Mouse (Mus musculus) cerebellum, adult 11 months (tissue): ENCODE data around the gene 4833420G17Rik.
"Not testable (repeated sequence)": the region's sequence is repeated elsewhere in the genome, so short reads cannot be mapped to it uniquely, and the experiment has no call there.

ENCODE experiments used
- DNase-seq: peaks from one replicate; pipeline ENCODE4 v3.0.0; 2022

Gene 4833420G17Rik

DNA sequence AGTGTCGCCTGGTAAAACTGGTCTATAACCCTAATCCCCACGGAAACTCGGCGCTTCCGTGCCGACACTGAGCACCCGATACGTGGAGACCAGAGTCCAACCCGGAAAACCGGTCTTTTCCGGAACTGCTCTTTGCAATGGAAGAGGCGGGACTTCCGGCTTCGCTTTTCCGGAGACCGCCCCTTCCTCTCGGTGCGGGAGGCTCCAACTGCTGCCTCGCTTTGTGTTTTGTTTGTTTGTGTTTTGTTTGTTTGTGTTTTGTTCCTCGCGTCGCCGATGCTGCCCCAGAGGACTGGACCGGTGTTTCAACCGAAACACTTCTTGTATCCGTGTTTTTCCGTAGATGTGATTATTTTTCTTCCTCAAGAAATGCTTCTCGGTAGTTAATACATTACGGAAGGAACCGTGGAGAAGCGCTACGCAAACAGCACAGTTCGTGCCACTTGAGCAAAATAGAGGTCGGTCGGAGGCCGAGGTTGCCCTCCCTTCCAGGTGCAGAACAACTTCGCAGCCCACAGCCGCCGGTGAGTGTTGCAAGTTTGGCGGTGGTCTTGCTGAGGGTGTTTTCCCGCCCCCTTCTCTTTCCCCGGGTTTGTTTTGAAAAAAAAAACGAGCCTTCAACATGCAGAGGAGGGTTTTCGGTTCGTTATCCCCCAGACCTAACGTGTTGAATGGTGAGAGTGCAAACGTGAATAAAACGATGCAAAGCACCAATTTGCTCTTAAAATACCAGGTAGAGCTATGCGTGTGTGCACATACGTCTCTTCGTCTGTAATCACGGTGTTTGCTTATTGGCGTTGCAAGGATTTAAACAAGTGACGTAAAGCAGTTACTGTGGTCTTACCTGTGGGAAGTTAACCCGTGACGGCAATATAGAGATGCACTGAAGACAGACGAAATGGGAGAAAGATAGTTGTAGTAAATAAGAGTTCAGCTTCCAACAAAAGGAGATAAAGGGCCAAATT lies at the start of gene 4833420G17Rik:
4833420G17Rik (plus strand) TSS at position 173 of the 965 bp plus-strand sequence.
- peak; percentile 80 for DNase-seq

DNA sequence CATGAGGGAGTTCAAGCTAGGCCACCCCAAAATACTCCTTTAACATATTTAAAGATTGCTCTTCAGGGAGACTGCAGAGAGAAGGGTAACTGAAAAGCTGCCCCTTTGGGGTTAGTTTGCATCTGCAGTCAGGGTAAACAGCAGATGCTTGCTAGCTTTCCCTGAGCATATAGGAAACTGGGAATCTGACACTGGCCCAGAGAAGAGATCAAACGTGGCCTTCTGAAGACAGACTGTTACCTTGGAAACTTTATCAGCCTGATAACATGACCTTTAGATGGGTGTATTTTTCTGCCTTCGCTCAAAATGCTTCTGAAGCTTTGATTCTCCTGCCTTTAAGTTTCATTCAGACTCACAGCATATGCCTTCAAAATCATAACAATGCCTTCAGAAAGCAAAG lies 49.5 kb upstream of the 4833420G17Rik start:
- no peak for DNase-seq

DNA sequence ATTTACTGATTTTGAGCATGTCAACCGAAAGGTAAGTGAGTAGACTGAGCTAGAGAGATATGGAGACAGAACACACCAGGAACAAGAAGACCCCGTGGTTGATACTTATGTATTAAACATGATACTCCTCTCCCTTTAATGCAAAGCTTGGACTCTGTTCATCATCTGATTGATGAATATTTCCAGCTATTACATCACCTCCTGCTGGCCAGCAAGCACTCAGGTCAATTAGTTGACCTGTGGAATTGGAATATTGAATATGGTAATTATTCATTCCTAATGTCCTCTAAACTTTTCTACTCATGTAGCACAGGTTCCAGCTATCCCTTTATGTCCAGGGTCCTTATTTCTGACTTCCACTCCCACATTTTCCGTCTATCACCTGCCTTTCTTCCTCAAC lies 44.1 kb upstream of the 4833420G17Rik start:
- DNase-seq: no peak

DNA sequence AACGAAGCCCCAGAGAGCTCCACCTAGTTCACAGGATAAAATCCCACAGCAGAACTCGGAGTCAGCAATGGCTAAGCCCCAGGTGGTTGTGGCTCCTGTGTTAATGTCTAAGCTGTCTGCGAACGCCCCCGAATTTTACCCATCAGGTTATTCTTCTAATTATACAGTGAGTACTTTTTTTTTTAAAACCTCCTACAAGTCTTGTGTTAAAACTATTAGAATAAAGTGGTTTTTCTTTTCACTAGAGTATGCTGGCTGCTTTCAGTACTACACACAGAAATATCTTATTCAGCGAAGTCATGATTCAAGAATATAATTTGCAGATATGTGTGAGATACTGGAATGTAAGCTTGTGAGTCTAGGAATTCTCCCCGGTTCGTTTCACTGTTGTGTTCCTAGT lies 32.4 kb upstream of the 4833420G17Rik start:
- DNase-seq: no peak

DNA sequence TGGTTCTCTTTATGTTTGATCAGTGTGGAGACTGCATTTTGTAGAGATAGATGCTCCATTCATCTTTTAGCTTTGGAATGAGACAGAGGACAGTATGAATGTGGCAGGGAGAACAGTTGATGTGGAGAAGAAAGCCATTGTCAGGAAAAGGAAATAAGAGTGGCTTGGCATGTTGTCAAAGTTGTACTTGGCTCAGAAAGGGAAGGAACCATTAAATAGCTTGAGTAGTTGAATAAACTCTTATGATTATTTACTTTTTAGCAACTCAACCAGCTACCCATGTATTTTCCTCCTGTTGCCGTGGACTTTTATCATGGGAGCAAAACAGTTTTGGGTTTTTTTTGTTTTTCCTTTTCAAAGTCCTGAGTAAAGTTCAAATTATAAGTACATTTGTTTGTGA lies 30.5 kb upstream of the 4833420G17Rik start:
- DNase-seq: no peak

DNA sequence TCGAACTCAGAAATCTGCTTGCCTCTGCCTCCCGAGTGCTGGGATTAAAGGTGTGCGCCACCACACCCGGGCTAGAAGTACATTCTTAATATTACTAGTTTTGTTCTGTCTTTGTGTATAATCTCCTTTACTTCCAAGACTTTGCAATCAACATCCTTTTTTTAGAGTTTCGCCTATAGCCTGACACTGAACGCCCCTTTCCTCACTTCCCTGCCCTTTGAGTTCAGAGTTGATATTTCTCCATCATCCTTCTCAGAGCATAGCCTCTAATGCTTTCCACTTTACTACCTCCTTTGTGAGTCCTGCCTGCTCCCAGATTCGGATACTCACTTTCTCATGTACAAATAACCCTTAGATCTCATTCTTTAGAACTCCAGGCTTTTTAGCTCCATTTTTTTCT lies 28.2 kb upstream of the 4833420G17Rik start:
- no peak for DNase-seq

DNA sequence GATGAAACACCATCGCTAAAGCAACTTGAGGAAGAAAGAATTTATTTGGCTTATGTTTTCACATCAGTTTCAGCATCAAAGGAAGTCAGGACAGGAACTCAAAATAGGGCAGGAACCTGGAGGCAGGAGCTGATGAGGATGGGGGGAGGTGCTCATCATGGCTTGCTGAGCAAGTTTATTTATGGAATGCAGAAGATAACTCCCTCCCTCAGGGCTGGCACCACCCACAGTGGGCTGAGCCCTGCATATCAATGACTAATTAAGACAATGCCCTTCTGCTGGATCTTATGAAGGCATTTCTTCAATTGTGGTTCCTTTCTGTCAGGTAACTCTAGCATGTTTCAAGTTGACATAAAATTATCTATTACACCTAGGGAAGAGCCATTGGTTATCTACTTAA lies 20.3 kb upstream of the 4833420G17Rik start:
- no peak for DNase-seq

DNA sequence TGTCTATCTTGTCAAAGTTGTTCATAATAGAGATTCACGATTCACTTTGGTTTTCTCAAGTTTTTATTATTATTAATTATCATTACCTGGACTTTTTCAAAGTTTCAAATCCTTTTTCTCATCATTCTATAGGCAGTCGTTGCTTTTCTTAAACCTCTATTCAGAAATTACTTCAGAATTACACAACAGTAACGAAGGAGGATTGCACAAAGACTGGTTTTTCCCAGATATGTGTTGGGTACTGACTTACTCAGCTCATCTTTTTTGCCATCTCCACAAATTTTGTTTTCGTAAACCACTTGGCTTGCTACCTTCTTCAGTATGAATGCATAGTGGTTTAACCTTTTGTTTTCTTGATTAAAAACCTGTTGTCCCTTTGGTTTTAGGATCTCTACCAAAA lies 9.0 kb upstream of the 4833420G17Rik start:
- DNase-seq: no peak

DNA sequence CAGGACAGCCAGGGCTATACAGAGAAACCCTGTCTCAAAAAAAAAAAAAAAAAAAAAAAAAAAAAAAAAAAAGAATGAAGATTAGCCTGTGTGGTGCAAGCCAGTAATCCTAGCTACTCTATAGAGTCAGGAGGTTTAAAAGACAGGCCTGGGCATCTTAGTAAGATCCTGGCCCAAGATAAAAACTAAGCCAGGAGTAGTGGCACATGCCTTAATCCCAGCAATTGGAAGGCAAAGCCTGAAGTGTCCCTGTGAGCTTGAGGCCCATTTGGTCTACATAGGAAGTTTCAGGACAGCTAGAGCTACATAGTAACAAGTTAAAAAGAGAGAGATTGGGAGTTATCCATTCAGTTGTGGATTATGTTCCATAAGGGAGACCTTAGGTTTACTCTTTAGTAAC lies 7.5 kb upstream of the 4833420G17Rik start:
- no peak for DNase-seq

DNA sequence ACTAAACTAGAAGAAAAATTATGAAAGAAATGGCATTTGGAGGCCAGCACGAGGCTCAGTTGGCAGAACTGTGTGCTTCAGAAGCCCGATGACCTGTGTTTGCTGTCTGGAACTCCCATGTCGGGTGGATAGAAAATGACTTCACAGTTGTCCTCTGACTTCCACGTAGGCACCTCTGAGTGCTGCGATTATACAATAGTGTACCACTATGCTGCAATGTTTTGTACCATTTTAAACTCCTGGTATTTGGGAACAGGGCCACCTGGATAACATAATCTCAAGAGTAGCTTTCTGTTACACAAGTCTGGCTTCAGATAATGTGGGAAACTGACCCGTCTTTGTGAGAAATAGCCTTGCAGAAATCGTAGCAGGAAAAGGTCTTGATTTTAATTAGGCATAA lies 6.2 kb upstream of the 4833420G17Rik start:
- no peak for DNase-seq

DNA sequence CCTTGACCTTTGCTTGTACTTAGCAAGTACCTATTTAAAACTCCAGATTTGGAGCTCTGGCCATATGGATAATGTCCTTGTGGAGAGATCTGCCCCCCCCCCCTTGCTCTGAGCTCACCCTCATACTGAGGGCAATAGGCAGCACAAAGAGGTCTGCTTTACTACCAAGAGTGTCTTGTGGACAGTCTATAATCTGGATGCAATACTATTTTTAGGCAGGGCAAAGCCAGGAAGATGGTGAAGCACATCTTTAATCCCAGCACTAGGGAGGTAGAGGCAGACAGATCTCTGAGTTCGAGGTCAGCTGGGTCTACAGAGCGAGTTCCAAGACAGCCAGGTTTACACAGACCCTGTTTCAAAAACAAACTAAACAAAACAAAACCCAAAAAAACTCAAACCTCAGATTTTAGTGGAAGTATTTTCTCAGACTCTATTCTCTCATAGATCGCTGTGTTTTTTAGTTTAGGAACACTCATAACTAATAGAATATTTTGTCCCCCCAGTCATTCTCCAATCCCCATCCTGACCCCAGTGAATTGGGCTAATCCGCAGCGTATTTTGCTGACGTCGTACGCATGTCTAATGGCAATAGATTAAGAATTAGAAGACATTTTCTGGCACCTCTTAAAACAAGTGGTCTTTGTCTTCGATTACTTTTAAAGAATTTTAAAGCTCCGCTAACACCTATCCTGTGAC lies 520 bp upstream of the 4833420G17Rik start:
- no peak for DNase-seq

DNA sequence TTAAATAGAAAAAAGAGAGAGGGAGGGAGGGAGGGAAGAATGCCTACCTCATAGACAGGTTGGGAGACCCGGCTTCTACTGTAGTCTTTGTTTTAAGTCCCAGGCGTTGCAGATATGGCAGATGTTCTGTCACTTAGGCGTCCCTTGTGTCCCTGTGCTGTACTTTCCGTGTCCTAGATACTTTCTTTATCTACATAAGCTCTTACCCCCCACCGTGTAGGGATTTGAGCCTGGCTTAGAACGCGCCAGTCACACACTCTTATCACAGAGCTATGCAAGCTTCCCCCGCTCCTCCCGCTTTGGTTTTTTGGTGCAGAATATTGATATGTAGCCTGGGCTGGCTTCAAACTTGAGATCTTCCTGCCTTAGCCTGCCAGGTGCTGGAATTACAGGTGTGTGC lies 14.1 kb downstream of the 4833420G17Rik start:
- no peak for DNase-seq

DNA sequence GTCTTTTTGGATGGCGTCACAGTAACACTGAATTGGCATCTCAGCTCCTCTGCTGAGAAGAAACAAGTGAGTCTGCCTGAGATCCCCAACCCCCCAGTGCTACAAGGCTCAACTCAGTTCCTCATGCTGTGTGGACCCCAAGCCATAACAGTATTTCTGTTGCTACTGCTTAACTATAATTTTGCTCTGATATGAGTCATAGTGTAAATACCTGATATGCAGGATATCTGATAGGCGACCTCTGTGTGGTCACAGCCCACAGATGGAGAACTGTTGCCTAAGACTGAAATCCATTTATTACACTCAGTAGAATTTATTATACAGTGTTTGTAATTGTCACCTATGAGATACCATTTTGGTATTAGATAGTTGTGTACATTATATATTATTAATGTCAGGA lies 15.2 kb downstream of the 4833420G17Rik start:
- no peak for DNase-seq

DNA sequence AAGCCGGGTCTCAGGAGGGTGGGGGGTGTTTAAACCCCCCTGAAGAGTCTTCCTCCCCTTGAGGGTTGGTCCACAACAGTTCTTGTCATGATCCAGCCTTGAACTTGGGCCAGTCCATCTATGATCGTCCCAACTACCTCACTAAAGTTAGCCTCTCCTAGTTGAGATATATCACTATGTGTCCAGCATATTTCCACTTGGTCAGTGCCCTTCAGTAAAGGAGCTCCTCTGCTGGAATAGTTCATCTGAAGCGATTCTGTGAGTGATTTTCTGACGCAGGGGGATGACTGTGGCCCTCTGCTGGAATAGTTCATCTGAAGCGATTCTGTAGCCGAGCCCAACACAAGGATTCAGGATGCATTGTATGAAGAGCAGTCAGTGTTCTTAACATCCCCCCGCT lies 24.8 kb downstream of the 4833420G17Rik start:
- peak; percentile 14 for DNase-seq

DNA sequence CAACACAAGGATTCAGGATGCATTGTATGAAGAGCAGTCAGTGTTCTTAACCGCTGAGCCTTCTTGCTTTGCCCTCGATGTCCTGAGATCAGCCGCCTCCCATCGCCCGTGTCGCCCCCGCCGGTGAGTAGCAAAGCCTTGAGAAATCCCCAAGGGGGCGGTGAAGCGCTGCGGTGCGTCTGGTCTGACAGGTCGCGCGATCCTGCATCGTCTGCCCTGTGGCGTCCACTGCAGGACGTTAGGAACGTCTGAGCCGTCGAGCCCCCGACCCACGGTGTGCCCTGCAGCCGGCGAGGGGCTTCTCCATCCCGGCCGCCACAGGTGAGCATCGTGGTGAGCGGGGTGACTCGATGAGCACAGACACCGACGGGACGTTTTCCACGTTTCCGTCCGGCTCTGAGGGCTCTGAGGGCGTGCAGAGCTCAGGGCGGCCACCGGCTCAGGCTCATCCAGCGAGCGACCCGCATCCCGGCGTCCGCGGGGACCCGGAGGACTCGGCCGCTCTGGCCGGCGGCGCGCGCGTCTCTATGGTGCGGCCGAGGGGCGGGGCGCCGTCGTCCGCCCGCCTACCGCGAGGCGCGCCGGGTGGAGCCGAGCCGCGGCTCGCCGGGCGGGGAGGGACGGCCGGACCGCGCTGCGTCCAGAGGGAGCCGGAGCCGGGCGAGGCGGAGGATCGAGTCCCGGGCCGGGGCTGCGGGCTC lies 25.5 kb downstream of the 4833420G17Rik start, which contains the start of the genes Tmem267 and 3110070M22Rik:
Tmem267 (plus strand) TSS at position 160 of the 701 bp plus-strand sequence.
3110070M22Rik (minus strand) TSS at position 504 of the 701 bp plus-strand sequence.
- peak; percentile 86 for DNase-seq

DNA sequence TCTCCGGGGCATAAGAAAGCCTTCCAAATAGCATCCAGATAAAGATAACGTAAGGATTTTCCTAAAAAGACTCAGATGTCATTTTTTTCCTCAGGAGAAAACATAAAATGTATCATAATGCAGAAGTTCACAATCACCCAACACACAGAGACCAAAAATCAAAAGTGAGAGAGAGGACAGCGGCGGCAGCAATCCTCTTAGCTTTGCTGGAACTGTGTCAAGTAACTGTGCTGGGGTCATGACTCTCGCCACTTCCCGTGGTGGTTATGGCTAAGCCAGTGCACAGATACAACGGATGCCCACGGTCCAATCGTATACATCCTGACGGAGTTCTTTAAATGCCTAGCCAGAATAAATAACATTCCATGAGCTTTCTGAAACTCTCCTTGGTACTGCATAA lies 29.5 kb downstream of the 4833420G17Rik start:
- DNase-seq: not testable (repeated sequence)

DNA sequence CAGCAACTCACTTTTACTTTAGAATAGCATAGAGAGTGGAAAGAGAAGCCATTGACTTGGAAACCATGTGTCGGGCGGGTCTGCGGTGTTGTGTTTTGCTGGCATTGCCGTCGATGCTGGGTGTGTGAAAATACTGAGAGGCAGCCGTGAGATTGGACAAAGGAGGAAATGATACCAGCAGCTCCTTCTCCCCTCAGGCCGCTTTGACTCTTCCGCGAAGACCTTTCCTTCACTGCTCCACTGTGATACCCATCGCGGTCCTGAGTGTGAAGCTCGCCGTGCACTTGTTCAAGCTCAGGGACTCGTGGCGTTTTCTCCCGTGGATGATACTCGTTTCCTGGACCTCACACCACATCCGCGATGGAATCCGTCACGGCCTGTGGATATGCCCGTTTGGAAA lies 32.4 kb downstream of the 4833420G17Rik start:
- not testable (repeated sequence) for DNase-seq
